Mouse (Mus musculus): Measurements from ENCODE around the gene Gm9733.

- TF ChIP-seq CTCF (IDR thresholded peaks at IDR 0.05; ENCODE audit: borderline replicate concordance, insufficient read depth, low read depth, low read length) (no peak), POLR2A (IDR thresholded peaks at IDR 0.05; ENCODE audit: borderline replicate concordance, insufficient read depth, low read length) (no peak)
These were observed 2.1 kb upstream of the Gm9733 start for GRCm38 (mm10) chr3:15334182-15334581.

All from cerebellum, adult 2 months (tissue).